Mouse (Mus musculus) layer of hippocampus, adult 2 months (tissue): ENCODE results near the gene Tcfl5. TPM values are rescaled to one million over a fixed set of nuclear protein-coding genes. Genes with fewer than 3 reads are reported as not detected.
A peak's percentile ranks its signal among the peaks of the same experiment; 100 is the strongest.

Experiments used
- DNase-seq, 2 experiments: peaks; one replicate each; pipeline ENCODE4 v3.0.0; 2022; ENCODE audit warnings: low spot score in 2 of 2
- H3K27ac ChIP-seq: fragments of 200-600 bp; 2 replicates; pipeline ENCODE4 v1.8.1; 2022
- H3K4me3 ChIP-seq: fragments of 200-600 bp; 2 replicates; pipeline ENCODE4 v1.8.1; 2022; ENCODE audit warnings: mild to moderate bottlenecking
- CTCF ChIP-seq: fragments of 200-600 bp; conservative IDR thresholded peaks from 2 replicates; pipeline ENCODE4 v1.8.1; 2022; ENCODE audit warnings: antibody characterized with exemption, mild to moderate bottlenecking, moderate library complexity
- long read RNA-seq, 2 experiments: library from polyadenylated mRNA; stranded (forward); transcript quantifications; one replicate each; pipeline ENCODE4 v2.0.0; 2021; ENCODE audit warnings: borderline mapping rate in 2 of 2
- total RNA-seq, 2 experiments: library from RNA; stranded (reverse); gene quantifications; 2 replicates each; pipeline ENCODE4 v1.2.3; 2021

Tcfl5 gene
- under 1 TPM in 1 of 2 experiments, not detected in 1; 0.47 TPM for total RNA-seq
- long read RNA-seq, experiment 1, partial matches to known transcripts = 0 of 1 reads
- long read RNA-seq, experiment 1, other reads (novel, unspliced or antisense) = 1 of 1 reads
- long read RNA-seq, experiment 2 = 0 reads

DNA sequence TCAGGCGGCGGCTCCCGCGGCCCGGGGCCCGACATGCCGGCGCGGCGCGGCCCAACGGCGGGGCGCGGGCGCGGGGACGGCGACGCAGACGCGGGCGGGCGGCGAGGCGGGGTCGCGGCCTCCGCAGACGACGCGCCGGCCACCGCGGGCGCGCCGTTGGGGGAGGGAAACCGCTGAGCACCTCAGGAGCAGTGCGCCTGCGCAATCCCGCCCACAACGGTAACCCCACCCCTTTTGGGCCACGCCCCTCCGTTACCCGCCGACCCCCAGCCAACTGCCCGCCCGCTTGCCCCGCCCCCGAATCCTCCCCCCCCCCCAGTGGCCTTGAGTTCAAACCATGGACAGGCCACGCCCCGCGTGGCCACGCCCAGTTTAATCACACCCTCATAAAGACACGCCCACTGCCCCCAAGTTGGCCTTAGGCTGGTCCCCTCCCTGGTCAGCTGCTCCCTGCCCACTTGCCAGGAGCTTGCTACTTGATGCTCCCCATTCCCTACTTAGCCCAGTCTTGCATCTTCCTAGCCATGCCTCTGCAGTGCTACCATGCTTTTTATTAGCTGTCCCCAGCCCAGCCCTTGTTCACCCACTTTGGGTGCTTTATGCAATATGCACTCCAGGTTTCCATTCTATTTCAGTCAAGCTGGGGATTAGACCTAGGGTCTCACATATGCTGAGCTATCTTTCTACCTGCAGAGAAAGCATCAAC is at the start of gene Tcfl5:
Tcfl5 (minus strand) TSS at position 154 of the 706 bp plus-strand sequence.
- Histone ChIP-seq H3K27ac (no peak within 1 kb of the TSS), H3K4me3 (no peak within 1 kb of the TSS)
- no peak for DNase-seq
- TF ChIP-seq CTCF = no peak

DNA sequence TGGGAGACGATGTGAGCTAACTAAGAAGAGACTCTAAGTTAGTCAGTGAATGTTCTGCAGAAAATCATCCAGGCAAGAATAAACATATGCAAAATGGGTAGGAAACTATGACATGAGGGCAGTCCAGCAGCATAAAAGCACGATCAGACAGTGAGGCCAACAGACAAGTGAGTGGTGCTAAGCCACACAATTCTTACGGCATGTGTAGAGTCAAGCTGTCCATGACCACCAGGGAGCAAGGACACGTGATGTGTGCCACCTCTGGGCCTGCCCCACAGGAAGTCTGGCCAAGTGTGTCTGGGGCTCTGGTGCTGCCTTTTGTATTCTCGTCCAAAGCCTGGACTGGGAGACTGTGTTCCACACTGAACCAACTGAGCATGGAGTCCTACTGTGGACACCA is 47.3 kb upstream of the Tcfl5 start:
- DNase-seq = no peak
- Histone ChIP-seq H3K27ac (peak overlapping the region; percentile 44), H3K4me3 (no peak overlapping the region)
- TF ChIP-seq CTCF = no peak

DNA sequence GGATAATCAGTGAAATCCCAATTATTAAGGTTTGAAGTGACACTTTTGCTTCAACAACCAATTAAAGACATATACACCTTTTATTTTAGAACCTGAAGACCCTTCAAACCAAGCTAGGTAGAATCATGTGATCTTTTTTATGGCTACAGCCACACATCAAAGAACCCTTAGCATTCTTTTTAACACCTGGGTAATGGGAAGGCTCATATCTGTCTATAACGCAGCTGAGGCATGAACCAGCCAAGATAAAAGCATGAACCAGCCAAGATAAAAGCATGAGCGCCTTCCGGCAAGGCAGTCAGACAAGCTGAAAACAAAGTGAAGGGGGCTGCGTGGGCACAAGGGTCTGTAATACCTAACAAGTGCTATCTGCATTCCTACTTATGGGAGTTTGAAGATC is 41.5 kb upstream of the Tcfl5 start:
- no peak for TF ChIP-seq CTCF
- Histone ChIP-seq H3K27ac (no peak overlapping the region), H3K4me3 (no peak overlapping the region)
- DNase-seq = no peak

DNA sequence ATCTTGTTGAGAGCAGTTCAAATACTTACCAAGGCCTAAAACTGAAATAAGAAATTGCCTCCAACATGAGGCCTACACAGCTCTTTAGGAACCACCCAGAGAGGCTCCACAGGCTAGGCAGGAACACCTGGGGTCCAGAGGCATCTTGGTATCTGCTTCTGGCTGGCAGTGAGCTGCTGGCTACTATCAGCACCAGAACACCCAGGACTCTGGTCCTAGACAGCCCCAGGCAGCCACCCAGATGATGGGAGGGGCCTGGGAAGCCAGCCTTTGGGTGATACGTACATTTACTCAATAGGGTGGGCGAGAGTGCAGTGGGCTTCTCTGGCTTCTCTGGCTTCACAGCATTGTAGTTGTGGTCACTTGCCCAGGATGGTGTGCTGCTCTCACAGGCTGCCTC is 41.0 kb upstream of the Tcfl5 start:
- Histone ChIP-seq H3K27ac (no peak overlapping the region), H3K4me3 (no peak overlapping the region)
- DNase-seq = no peak
- TF ChIP-seq CTCF = no peak

DNA sequence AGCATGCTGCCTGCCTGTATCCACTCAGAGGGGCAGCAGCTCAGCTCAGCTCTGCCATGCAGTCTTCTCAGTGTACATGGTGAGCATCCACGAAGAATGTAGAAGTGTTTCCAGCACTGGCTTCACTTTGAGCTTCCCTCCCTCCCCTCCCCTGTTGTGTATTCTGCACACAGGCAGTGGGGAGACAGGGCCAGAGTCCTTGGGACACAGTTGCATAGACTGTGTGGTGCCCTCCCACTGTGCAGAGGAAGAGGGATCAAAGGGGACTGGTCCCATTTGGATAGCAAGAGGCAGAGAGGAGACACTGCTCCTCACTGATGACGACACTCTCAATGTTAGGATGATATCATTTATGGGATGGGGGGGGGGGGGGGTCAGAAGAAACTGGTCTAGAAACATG is 38.7 kb upstream of the Tcfl5 start:
- no peak for TF ChIP-seq CTCF
- DNase-seq = no peak
- no peak overlapping the region for H3K4me3 ChIP-seq
- H3K27ac ChIP-seq = no peak overlapping the region

DNA sequence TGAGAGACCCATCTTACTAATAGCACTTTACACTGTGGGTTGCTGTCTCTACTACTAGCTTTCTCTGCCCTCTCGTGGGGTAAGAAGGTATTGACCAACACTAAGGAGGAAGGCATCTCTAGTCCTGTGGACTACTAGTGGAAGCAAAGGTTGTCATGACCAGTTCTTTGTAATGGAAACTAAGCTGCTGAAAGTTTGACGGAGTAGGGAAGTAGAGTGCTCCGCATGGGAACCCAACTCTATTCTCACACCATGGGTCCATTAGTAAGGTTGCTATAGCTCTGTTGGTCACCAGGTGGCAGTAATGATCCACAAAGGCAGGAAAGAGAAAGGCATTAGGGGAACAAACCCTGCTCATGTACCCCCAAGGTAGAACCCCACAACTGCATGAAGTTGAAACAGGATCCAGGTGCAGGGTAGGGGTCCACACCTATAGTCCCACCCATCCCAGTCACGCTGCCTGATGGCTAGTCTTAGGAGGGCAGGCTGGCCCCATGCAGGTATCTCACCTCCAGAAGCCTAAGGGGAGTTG is 36.2 kb upstream of the Tcfl5 start:
- Histone ChIP-seq H3K4me3 (no peak overlapping the region), H3K27ac (no peak overlapping the region)
- TF ChIP-seq CTCF = peak; percentile 86
- peak; percentile 58 to 73 for DNase-seq

DNA sequence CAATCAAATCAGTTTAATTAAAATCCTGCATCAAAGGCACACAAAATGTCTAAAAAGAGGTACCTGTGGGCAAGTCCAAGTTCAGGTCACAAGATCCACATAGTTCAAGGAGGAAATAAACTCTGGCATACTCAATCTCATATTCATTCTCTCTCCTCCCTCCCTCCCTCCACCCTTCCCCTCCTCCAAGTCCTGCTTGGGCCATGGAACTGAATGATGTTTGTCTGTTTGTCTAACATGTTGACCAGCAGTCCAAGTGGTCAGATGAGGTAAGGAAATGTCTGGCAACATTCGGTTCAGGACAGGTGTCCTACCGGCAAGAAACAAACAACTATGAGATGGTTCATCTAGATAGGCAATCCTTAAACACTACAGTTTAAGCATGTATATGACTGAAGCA is 34.2 kb upstream of the Tcfl5 start:
- DNase-seq = no peak
- Histone ChIP-seq H3K4me3 (no peak overlapping the region), H3K27ac (no peak overlapping the region)
- TF ChIP-seq CTCF = no peak

DNA sequence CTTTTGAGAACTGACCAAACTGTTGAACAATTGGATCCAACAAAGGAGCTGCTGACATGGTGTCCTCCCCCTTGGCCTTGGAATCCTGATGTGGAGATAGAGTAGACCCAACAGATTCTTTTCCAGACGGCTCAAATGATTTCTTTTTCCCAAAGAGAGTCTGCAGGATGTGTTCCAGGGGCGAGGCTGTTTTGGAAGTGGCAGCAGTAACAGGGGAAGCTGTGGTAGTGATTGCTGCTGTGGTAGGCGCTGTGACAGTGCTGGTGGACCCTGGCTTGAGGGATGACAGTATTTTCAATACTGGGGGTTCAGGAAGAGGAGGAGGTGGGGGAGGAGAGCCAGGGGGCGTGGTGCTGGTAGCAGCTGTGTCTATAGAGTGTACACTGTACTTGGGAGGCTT is 19.5 kb upstream of the Tcfl5 start:
- TF ChIP-seq CTCF = no peak
- H3K27ac ChIP-seq = no peak overlapping the region
- no peak overlapping the region for H3K4me3 ChIP-seq
- DNase-seq = no peak

DNA sequence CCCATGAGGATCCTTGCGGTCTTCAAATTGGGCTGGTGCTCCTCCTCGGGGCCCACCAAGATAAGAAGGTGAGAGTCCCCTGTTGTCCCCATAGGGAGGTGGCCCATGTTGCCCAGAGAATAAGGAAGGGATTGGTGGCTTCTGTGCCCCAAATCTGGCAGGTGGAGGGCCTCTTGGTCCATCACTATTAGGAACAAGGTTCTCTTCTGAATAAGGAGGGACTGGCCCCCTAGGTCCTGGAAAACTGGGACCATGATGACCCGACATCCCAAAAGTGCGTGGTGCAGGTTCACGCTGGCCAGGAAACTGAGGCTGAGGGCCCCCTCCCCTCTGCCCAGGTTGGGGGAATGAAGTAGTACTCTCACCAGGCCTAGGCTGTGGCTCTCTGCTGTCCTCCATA is 18.0 kb upstream of the Tcfl5 start:
- no peak overlapping the region for H3K27ac ChIP-seq
- H3K4me3 ChIP-seq = no peak overlapping the region
- no peak for TF ChIP-seq CTCF
- no peak for DNase-seq

DNA sequence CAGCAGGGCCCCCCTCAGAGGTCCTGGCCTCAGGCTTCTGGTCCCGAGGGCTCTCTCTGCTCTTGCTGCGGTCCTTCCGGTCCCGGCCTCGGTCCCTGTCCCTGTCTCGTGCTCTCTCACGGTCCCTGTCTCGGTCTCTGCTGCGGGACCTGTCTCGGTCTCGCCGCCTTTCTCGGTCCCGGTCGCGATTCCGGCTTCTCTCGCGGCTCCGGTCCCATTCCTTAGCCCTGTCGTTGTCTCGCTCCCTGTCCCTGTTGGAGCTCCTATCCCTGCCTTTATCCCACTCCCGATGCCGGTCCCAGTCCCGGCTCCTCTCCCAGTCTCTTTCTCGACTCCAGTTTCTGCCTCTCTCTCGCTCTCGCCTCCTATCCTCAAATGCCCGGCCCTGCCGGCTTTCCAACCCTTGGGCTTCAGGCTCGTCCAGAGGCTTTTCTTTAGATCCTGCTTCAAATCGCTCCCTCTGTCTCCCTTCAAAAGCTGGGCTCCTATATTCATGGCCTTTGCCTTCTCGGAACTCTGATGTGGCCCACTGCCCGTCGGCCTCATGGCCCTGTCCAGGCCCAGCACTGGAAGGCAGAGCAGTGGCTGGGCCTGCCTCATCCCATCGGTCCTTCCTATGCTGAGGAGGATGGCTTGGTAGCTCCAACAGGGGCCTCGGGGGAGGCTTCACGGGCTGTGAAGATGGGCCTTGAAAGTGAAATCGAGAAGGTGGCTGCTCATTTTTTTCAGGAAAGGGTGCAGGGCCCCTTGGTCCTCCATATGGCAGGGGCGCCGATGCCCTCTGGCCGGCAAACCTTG is 17.0 kb upstream of the Tcfl5 start:
- no peak for TF ChIP-seq CTCF
- H3K4me3 ChIP-seq = peak overlapping the region; percentile 20; the same call in 1 of the 2 replicates
- no peak overlapping the region for H3K27ac ChIP-seq
- no peak for DNase-seq

DNA sequence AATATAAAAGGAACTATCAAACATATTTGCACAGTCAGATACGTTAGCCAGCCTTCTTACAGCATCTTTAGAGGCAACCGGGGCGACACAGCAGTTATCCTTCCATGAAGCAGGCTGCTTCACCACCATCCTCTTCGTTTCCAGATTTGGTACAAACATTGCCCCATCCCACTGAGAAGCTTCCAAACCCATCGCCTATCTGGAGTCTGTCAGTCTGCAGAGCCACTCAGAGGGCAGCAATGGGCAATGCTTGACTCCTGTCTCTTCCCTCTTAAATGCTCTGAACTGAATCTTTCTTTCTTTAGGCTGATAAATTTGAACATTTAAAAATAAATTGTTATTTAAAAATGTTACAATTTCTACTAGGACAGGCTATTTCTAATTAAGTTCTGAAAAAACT is 15.9 kb upstream of the Tcfl5 start:
- Histone ChIP-seq H3K27ac (no peak overlapping the region), H3K4me3 (no peak overlapping the region)
- DNase-seq = no peak
- no peak for TF ChIP-seq CTCF

DNA sequence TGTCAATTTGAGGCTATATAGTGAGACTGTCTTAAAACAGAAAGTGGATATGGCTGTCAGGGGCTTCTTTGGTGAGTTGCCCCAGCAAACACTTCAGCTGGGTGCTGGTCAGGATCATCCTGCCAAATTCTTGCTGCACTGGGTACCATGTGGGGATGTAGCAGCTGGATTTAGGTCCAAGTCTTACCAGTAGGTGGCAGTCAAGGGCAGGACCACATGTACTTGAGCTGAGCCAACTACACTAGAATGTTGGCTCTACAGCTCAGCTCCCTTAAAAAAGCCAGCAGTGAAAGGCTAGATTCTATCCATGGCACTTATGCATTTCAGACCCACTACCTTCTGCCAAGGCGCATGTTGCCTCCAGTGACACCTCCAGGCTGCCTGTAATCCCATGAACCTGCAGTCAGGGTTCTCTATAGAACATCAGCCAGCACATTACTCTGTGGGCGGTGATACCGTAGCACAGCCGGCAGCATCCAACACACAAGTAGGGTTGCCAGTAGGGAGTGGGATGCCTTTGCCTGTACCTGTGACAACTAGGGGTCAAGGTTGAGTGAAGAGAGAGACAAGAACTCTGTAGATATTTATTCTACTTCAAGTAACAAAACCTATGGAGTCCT is 15.0 kb upstream of the Tcfl5 start:
- Histone ChIP-seq H3K4me3 (no peak overlapping the region), H3K27ac (no peak overlapping the region)
- peak; percentile 90 for TF ChIP-seq CTCF
- DNase-seq = peak; percentile 63 to 79

DNA sequence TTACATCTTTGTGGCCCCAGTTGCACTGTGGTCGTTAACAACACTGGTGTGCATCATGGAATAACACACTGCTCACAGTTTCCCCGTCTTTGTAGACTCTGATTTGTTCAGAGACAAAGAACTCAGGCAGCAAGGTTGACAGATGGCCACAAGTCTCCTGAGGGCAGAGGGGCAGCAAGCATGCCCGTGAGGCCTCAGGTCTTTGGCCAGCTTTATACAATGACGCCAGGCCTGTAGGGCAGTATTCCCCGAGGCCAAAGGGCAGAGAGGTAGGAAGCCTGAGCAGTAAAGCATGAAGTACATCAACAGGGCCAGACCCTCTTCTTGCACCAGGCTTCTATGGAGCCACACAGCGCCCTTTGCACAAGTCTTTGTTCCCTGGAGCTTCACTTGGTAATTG is 12.6 kb upstream of the Tcfl5 start:
- H3K4me3 ChIP-seq = no peak overlapping the region
- TF ChIP-seq CTCF = no peak
- no peak overlapping the region for H3K27ac ChIP-seq
- DNase-seq = no peak
